Comparison of ENCODE assay signal across 8 mouse cellular contexts in genomic region chrX:101942461-101942896, GRCm38 (mm10).
A peak's percentile ranks its signal among the peaks of the same experiment; 100 is the strongest.
DNase-seq lines count a peak whose midpoint lies in the region; ATAC-seq and TF ChIP-seq lines count a peak whose summit lies in the region.

No protein-coding gene starts in this region.

- no peaks in the 10 kb centered on the region for H3K4me1 ChIP-seq in bone marrow macrophage, adult 2 months (ENCODE audit: control insufficient read depth, insufficient read depth, low read length)
- H3K4me1 ChIP-seq in forebrain, embryonic 10.5 days, result no peaks in the 10 kb centered on the region; the same call in 1 of the 2 replicates
- peaks cover 48% of the 10 kb centered on the region for H3K4me1 ChIP-seq in heart, embryonic 13.5 days
- H3K4me1 ChIP-seq in kidney, embryonic 15.5 days, result peaks cover 5% of the 10 kb centered on the region; the same call in 1 of the 2 replicates
- H3K4me1 ChIP-seq in limb, embryonic 14.5 days (ENCODE audit: control insufficient read depth, insufficient read depth, low read length), result peaks cover 9% of the 10 kb centered on the region; the same call in 1 of the 2 replicates

- H3K9ac ChIP-seq in heart, embryonic 13.5 days, result no peak overlapping the region
- no peak overlapping the region for H3K9ac ChIP-seq in kidney, embryonic 15.5 days
- no peak overlapping the region for H3K9ac ChIP-seq in limb, embryonic 14.5 days (ENCODE audit: low read depth, low read length, severe bottlenecking)

- no peak overlapping the region for H3K27ac ChIP-seq in bone marrow macrophage, adult 2 months (ENCODE audit: insufficient read depth, low read depth, low read length)
- H3K27ac ChIP-seq in forebrain, embryonic 10.5 days, result 0 out of 2 replicates have a peak overlapping the region, but pooled peaks have one; percentile 11
- peak overlapping the region; percentile 85 for H3K27ac ChIP-seq in heart, embryonic 13.5 days (replicated peaks)
- no peak overlapping the region for H3K27ac ChIP-seq in kidney, embryonic 15.5 days
- peak overlapping the region; percentile 48; the same call in 1 of the 2 replicates for H3K27ac ChIP-seq in limb, embryonic 14.5 days (replicated peaks; ENCODE audit: low read depth, low read length)

- WGBS in forebrain, embryonic 10.5 days, result 17% methylated on average over 6 of the region's 6 CpGs
- 17% methylated on average over 6 of the region's 6 CpGs for WGBS in heart, embryonic 13.5 days
- WGBS in kidney, embryonic 15.5 days, result 21% methylated on average over 6 of the region's 6 CpGs
- WGBS in limb, embryonic 14.5 days, result 13% methylated on average over 6 of the region's 6 CpGs

- no peaks in the 10 kb centered on the region for H3K9me3 ChIP-seq in forebrain, embryonic 10.5 days
- no peaks in the 10 kb centered on the region for H3K9me3 ChIP-seq in heart, embryonic 13.5 days
- no peaks in the 10 kb centered on the region for H3K9me3 ChIP-seq in kidney, embryonic 15.5 days (replicated peaks)
- no peaks in the 10 kb centered on the region for H3K9me3 ChIP-seq in limb, embryonic 14.5 days (ENCODE audit: control insufficient read depth, low read length)

- DNase-seq in CD4-positive helper T cell, adult 2 months (ENCODE audit: low read depth, low spot score), result peak; percentile 19
- DNase-seq in forebrain, embryonic 10.5 days (ENCODE audit: extremely low spot score, low spot score), result peak; percentile 55
- DNase-seq in limb, embryonic 14.5 days (ENCODE audit: low spot score), result peak; percentile 66
- DNase-seq in neural tube, embryonic 10.5 days (ENCODE audit: extremely low spot score, low spot score), result peak; percentile 63
- DNase-seq in thymus, postnatal 0 days (ENCODE audit: low spot score), result peak; percentile 29

- H3K4me3 ChIP-seq in bone marrow macrophage, adult 2 months (ENCODE audit: insufficient read depth, low read length), result no peak overlapping the region
- H3K4me3 ChIP-seq in forebrain, embryonic 10.5 days, result no peak overlapping the region
- no peak overlapping the region for H3K4me3 ChIP-seq in heart, embryonic 13.5 days
- no peak overlapping the region for H3K4me3 ChIP-seq in kidney, embryonic 15.5 days (replicated peaks)
- no peak overlapping the region for H3K4me3 ChIP-seq in limb, embryonic 14.5 days (replicated peaks; ENCODE audit: low read length)

- peaks cover 97% of the 10 kb centered on the region for H3K27me3 ChIP-seq in forebrain, embryonic 10.5 days (ENCODE audit: poor library complexity, severe bottlenecking)
- peaks cover 43% of the 10 kb centered on the region for H3K27me3 ChIP-seq in heart, embryonic 13.5 days (replicated peaks)
- peaks cover 69% of the 10 kb centered on the region for H3K27me3 ChIP-seq in kidney, embryonic 15.5 days
- no peaks in the 10 kb centered on the region; the same call in 1 of the 2 replicates for H3K27me3 ChIP-seq in limb, embryonic 14.5 days (ENCODE audit: control insufficient read depth, insufficient read depth, low read length)

- ATAC-seq in heart, embryonic 13.5 days (ENCODE audit: extremely low read depth, insufficient number of reproducible peaks, low FRiP score, low TSS enrichment), result peak; percentile 76
- ATAC-seq in kidney, embryonic 15.5 days (replicated peaks; ENCODE audit: low FRiP score), result peak; percentile 92
- ATAC-seq in limb, embryonic 14.5 days (ENCODE audit: low FRiP score, low read depth), result peak; percentile 90

- peak overlapping the region; percentile 20; the same call in 1 of the 2 replicates for H3K4me2 ChIP-seq in heart, embryonic 13.5 days
- H3K4me2 ChIP-seq in kidney, embryonic 15.5 days, result no peak overlapping the region
- 0 out of 2 replicates have a peak overlapping the region, but pooled peaks have one; percentile 13 for H3K4me2 ChIP-seq in limb, embryonic 14.5 days (replicated peaks; ENCODE audit: low read depth, low read length, severe bottlenecking)

- TF ChIP-seq CTCF in bone marrow macrophage, adult 2 months (IDR thresholded peaks at IDR 0.05; ENCODE audit: low read depth, low read length), result peak; percentile 53

- H3K36me3 ChIP-seq in forebrain, embryonic 10.5 days (replicated peaks), result no peaks in the 10 kb centered on the region
- no peaks in the 10 kb centered on the region for H3K36me3 ChIP-seq in heart, embryonic 13.5 days
- H3K36me3 ChIP-seq in kidney, embryonic 15.5 days, result no peaks in the 10 kb centered on the region
- no peaks in the 10 kb centered on the region for H3K36me3 ChIP-seq in limb, embryonic 14.5 days (ENCODE audit: control insufficient read depth, insufficient read depth, low read length)

- TF ChIP-seq POLR2A in bone marrow macrophage, adult 2 months (IDR thresholded peaks at IDR 0.05; ENCODE audit: borderline replicate concordance, low read depth, low read length), result no peak
- TF ChIP-seq POLR2A in limb, embryonic 14.5 days (IDR thresholded peaks at IDR 0.05; ENCODE audit: borderline replicate concordance, extremely low read depth, insufficient read depth, insufficient read length), result no peak

Comparison
In these comparisons a context has a peak if more than half of its experiments do, and no peak if none do; other contexts are left out.
1. H3K27ac ChIP-seq: peak in forebrain, embryonic 10.5 days (single experiment), heart, embryonic 13.5 days (single experiment) and limb, embryonic 14.5 days (single experiment); none in bone marrow macrophage, adult 2 months (single experiment) and kidney, embryonic 15.5 days (single experiment).
2. Peak in every context shown above with its lines, with median percentiles within 50 percentile points of each other: DNase-seq and ATAC-seq.